Mouse (Mus musculus) ES-E14 (cell line): ENCODE data around the gene Hspa1a.

Source experiments
- HCFC1 ChIP-seq: IDR thresholded peaks from 2 replicates; pipeline ENCODE4 v1.6.1; 2012; ENCODE audit warnings: low read length, inconsistent platforms, borderline replicate concordance; ENCODE audit not compliant: insufficient read depth
- MAFK ChIP-seq: IDR thresholded peaks from 2 replicates; pipeline ENCODE4 v1.6.1; 2014; ENCODE audit warnings: mild to moderate bottlenecking, low read depth, low read length, inconsistent platforms; ENCODE audit not compliant: insufficient read depth
- ZNF384 ChIP-seq: IDR thresholded peaks from 2 replicates; pipeline ENCODE4 v1.6.1; 2012; ENCODE audit warnings: low read depth, low read length, inconsistent platforms

GRCm38 (mm10) chr17:34953258-34953657 lies 18.7 kb downstream of the Hspa1a start:
- TF ChIP-seq HCFC1 (no peak), MAFK (no peak), ZNF384 (no peak)
